Mouse (Mus musculus) megakaryocyte, embryonic 14.5 days (primary cell): ENCODE data around the gene Zp3r.

Experiments
- FLI1 ChIP-seq: IDR thresholded peaks from 2 replicates; pipeline ENCODE4 v1.6.1; 2012; ENCODE audit warnings: low read length, inconsistent platforms, mixed read lengths
- GATA1 ChIP-seq: IDR thresholded peaks from 3 replicates; pipeline ENCODE4 v1.6.1; 2012; ENCODE audit warnings: mixed read lengths, low read length, inconsistent platforms, borderline replicate concordance

DNA sequence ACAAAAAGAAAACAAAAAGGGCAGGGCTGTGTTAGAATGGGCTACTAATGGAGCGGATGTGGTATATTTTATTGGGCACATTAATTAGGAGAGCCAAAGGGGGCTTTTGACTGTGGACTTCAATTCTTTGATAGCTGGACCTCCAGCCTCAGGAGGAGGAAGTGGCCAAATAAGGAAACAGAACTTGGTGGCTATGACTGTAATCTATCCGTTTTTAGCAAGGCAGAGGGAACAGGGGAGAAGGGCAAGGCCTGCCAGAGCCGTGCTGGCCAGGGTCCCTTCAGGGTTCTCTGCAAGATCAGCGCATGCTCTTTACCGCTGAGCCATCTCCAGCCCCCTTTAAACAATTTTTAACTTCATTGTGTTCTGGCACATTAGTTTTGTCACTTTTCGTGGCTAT is 79.7 kb downstream of the Zp3r start:
- no peak for TF ChIP-seq GATA1
- no peak for TF ChIP-seq FLI1
